Comparison of ENCODE assay signal across 18 mouse cellular contexts in the genomic region with DNA sequence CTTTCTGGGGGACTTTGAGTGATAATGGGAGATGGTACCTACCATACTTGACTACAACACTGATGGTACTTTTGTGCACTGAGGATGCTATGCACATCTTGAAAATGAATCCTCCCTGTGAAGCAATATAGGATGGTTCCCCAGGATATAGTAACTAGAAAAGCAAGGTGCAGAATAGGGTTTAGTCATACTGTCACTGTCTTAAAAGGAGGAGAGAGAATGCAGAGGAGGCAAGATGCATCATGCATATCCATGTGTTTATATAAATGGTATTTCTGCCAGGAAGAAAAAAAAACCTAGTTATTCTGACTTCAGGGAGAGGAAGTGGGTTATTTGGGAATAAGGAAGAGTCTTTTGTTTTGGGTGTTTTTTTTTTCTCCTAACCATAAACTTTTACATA. TPM values are rescaled to one million over a fixed set of nuclear protein-coding genes. Genes with fewer than 3 reads are reported as not detected.
A peak's percentile ranks its signal among the peaks of the same experiment; 100 is the strongest.
DNase-seq lines count a peak whose midpoint lies in the region; TF ChIP-seq lines count a peak whose summit lies in the region.
"Had no signal": no experiment of that assay in that cellular context is flagged by ENCODE, and none has a peak within 500 bp of the region (broad histone marks: within the 10 kb centered on the region; RNA-seq: fewer than 3 reads in every experiment).

No protein-coding gene starts in this region.

- peaks cover 27% of the 10 kb centered on the region for H3K4me1 ChIP-seq in bone marrow macrophage, adult 2 months (ENCODE audit: control insufficient read depth, insufficient read depth, low read length)
- H3K4me1 ChIP-seq: forebrain, embryonic 10.5 days; forebrain, embryonic 13.5 days; heart, embryonic 15.5 days; hindbrain, embryonic 13.5 days had no signal

- no peak for TF ChIP-seq POLR2A in bone marrow macrophage, adult 2 months (IDR thresholded peaks at IDR 0.05; ENCODE audit: borderline replicate concordance, low read depth, low read length)

- DNase-seq in layer of hippocampus, adult 2 months (ENCODE audit: low spot score in 2 of 2): no peak
- DNase-seq in layer of hippocampus, adult 9-10 months (ENCODE audit: low spot score): no peak
- no peak for DNase-seq in neural tube, embryonic 10.5 days (ENCODE audit: extremely low spot score, low spot score)
- no peak for DNase-seq in left cerebral cortex, postnatal 10 days (ENCODE audit: extremely low spot score in 1 of 2, low spot score in 2 of 2)
- DNase-seq: adrenal gland, adult 2 months; adrenal gland, postnatal 14 days; cerebellum, adult 18-20 months; cerebellum, adult 9-10 months; cerebellum, postnatal 14 days; gastrocnemius, postnatal 25 days had no signal

- no peaks in the 10 kb centered on the region for H3K79me2 ChIP-seq in macrophage (ENCODE audit: inconsistent target)

- H3K4me3 ChIP-seq in layer of hippocampus, adult 2 months: no peak overlapping the region
- no peak overlapping the region for H3K4me3 ChIP-seq in bone marrow macrophage, adult 2 months (ENCODE audit: insufficient read depth, low read length)
- H3K4me3 ChIP-seq in macrophage (ENCODE audit: inconsistent target): no peak overlapping the region
- H3K4me3 ChIP-seq: forebrain, embryonic 10.5 days; forebrain, embryonic 13.5 days; heart, embryonic 12.5 days; heart, embryonic 15.5 days; hindbrain, embryonic 10.5 days; hindbrain, embryonic 13.5 days had no signal

- no peaks in the 10 kb centered on the region for H3K36me3 ChIP-seq in macrophage (ENCODE audit: inconsistent target)
- H3K36me3 ChIP-seq: forebrain, embryonic 10.5 days; heart, embryonic 12.5 days; heart, embryonic 15.5 days; hindbrain, embryonic 10.5 days; hindbrain, embryonic 13.5 days had no signal

- TF ChIP-seq CTCF in layer of hippocampus, adult 2 months (conservative IDR thresholded peaks at IDR 0.05): no peak
- no peak for TF ChIP-seq CTCF in bone marrow macrophage, adult 2 months (IDR thresholded peaks at IDR 0.05; ENCODE audit: low read depth, low read length)

- intact Hi-C loops in left cerebral cortex, postnatal 10 days (cut with DNase I): loop anchor here (5.0 kb wide), 2 partner anchors 33 to 52 kb away; partner anchors contain the start of gene Ptprj

- peak overlapping the region; percentile 55; the same call in 1 of the 2 replicates for H3K27ac ChIP-seq in layer of hippocampus, adult 2 months
- H3K27ac ChIP-seq in bone marrow macrophage, adult 2 months (ENCODE audit: insufficient read depth, low read depth, low read length): peak overlapping the region; percentile 23; the same call in 1 of the 2 replicates
- H3K27ac ChIP-seq in macrophage: 0 out of 2 replicates have a peak overlapping the region, but pooled peaks have one; percentile 13
- H3K27ac ChIP-seq: forebrain, embryonic 10.5 days; forebrain, embryonic 13.5 days; hindbrain, embryonic 10.5 days; hindbrain, embryonic 13.5 days had no signal

RNA-seq across cellular contexts. Expression of gene Nup160, which starts 42.3 kb away (rescaled TPM):
- 10 to 100 TPM; 17.0 to 20.8 TPM for total RNA-seq in layer of hippocampus, adult 2 months (2021)
- 18.4 and 21.9 TPM in 2 replicates for polyA plus RNA-seq in bone marrow macrophage, adult 2 months (2012; ENCODE audit: insufficient read depth, insufficient read length, missing spikeins)
- 10 to 100 TPM; 20.8 to 66.6 (median 44.4) TPM for total RNA-seq in macrophage (2018; cell fraction: chromatin; rRNA removed)
- 10 to 100 TPM; 10.8 to 19.0 (median 13.4) TPM for total RNA-seq in macrophage (2018; cell fraction: cytosol; rRNA removed)
- total RNA-seq in macrophage (2018; cell fraction: nucleus; rRNA removed): 10 to 100 TPM; 14.8 to 49.5 (median 24.5) TPM
- polyA plus RNA-seq in macrophage (2018): 10.1 to 25.7 TPM (median 21.4 TPM) in 3 replicates
- total RNA-seq in left cerebral cortex, postnatal 10 days (2021): 10 to 100 TPM; 20.4 to 21.5 TPM

RNA-seq across cellular contexts. Expression of gene Ptprj, which starts 54.2 kb away (rescaled TPM):
- 100 to 1,000 TPM; 128 to 130 TPM for total RNA-seq in layer of hippocampus, adult 2 months (2021)
- polyA plus RNA-seq in bone marrow macrophage, adult 2 months (2012; ENCODE audit: insufficient read depth, insufficient read length, missing spikeins): 204 and 241 TPM in 2 replicates
- total RNA-seq in macrophage (2018; cell fraction: chromatin; rRNA removed): 100 to 1,000 TPM; 126 to 596 (median 231) TPM
- total RNA-seq in macrophage (2018; cell fraction: cytosol; rRNA removed): 100 to 1,000 TPM; 160 to 376 (median 210) TPM
- 100 to 1,000 TPM; 188 to 661 (median 403) TPM for total RNA-seq in macrophage (2018; cell fraction: nucleus; rRNA removed)
- polyA plus RNA-seq in macrophage (2018): 88.7 to 130 TPM (median 125 TPM) in 3 replicates
- total RNA-seq in left cerebral cortex, postnatal 10 days (2021): 10 to 100 TPM; 72.8 to 78.4 TPM
